Mouse (Mus musculus): ENCODE data around the gene Vmn1r45.
"Not testable (repeated sequence)": the region's sequence is repeated elsewhere in the genome, so short reads cannot be mapped to it uniquely, and the experiment has no call there.

Gene Vmn1r45

DNA sequence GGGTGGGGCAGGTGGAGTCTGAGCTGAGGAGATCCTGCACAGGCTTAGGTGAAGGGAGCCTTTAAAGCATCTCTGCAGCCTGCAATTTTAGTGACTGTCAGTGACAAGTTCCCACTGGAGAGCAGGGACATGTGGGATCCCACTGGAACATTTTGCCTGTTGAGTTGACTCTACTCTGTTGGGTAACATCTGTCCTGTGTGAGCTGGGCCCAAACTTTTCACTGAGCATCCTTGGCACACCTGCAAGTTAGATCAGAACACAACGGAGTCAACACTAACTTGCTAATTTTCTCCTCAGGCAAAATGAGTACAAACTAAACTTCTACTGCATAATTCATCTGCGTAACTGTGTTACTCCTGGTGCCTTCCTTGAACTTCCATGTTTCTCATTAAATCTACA, at the start of gene Vmn1r45:
Vmn1r45 (minus strand) TSS at position 101 of the 400 bp plus-strand sequence.
- DNase-seq = not testable (repeated sequence)

DNA sequence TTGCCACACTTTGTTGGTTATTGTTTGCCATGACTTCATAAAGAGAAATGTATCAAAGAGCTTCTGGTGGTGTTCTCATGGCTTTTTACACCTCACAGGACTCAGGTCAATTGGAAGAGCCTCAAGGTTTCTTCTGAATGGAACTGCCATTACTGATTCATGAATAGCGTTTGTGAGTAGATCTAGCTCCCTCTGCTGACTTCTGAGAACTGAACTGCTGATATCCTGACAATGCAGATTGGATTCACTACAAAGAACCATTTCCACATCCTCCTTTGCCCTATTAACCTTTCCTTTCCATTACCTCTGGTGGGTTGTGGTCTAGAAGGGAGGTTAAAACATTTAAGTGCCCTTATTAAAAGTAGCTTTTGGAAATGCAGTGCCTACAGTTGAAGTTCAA, 45.6 kb upstream of the Vmn1r45 start:
- no peak for DNase-seq

DNA sequence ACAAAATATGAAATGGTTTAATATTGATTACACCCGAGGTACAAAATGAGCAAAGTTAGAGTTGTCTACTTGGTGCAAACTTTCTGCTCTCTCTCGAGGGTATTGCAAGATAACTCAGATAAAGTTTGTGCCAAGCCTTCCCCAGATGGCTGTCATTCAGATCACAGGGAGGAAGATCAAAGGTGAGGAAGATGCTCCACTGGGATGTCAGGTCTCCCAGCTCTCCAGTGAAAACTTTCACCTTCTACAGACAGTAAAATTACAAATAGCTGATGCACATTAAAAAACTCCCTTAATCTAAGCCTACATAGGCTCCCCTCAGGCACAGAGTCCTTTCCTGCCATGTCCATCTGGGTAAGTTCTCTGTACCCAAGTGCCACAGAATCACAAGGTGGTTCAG, 28.6 kb upstream of the Vmn1r45 start, which contains the start of gene Vmn1r46:
Vmn1r46 (plus strand) TSS at position 301 of the 400 bp plus-strand sequence.
- no peak for DNase-seq

DNA sequence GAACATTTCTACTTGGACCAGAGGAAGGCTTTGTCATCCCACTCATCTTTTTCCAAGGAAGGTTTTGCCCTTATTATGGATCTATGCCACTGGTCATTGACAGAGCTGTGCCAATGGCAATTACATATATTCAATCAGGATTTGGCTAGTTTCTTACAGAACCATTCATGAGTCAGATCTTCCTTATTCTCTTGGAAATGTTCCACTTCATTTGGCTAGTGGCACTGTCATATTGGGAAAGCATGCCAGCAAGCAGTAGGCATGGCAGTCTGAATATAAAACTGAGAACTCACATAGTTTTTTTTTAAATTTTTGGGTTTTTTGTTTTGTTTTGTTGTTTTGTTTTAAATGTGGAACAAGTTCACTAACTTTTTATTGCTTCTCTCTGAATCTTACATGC, 25.9 kb upstream of the Vmn1r45 start:
- no peak for DNase-seq

DNA sequence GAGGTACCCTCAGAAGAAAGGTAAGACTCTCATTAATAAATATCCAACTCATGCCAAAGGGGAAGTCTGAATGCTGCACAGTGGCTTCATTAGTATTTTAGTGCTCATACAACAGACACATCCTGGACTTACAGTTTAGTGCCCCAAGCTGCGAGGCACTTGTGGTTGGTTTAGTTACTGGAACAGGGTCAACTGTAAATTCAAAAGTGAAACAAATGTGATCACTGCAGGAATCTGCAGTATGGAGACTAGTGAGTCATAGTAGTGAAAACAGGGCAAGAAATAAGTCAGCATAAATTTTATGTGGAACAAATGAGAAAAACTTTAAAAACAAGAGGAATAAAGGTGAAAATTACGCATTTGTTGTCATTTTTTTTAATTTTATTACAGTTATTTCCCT, 13.2 kb upstream of the Vmn1r45 start:
- no peak for DNase-seq

DNA sequence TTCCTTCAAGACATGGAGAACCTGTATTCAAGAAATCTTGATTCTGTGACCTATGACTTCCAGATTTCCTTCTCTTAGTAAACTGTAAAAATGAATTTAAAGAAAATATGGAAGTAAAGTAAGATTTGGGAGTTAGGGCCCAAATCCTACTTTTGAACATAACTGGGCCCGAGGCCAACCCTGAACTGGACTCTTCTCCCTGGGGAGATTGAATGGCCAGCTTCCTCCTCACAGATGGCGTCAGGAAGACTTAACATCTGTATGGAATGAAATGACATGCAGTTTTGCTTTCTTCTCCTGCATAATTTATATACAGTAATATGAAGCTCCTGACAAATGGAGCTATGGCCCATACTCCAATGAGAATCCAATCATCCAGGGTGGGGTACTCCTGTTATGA, 528 bp upstream of the Vmn1r45 start:
- no peak for DNase-seq

DNA sequence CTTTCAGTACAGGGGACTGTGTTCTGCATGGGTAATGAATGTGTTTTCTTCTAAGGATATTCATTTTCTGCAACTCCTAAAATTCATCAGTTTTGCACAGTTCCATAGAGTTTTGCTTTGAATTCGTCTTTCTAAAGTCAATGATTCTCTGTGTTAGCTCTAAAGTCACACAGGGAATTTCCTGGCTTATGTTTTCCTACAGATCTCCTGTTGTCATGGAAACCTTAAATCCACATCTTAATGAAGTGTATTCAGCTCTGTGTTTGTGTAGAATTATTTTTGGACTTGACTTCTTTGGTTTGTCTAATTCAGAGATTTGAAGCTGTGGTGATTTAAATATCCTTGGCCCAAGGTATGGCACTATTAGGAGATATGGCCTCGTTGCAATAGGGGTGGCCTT, 56.6 kb downstream of the Vmn1r45 start:
- no peak for DNase-seq

DNA sequence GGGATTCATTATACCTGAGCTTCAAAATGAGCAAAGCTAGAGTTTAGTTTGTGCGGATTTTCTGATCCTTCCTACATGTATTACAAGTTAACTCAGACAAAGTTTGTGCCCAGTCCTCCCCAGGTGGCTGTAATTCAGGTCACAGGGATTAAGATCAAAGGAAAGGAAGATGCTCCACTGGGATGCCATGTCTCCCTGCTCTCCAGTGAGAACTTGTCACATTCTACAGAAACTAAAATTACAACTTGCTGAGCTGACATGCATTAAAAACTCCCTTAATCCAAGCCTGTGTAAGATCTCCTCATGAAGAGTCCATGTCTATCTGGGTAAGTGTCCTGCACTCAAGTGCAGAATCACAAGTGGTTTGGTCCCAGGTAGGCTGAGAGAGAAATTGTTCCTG, 57.0 kb downstream of the Vmn1r45 start, which contains the start of gene Vmn1r44:
Vmn1r44 (plus strand) TSS at position 301 of the 400 bp plus-strand sequence.
- no peak for DNase-seq

Data from lung, postnatal 10 days (tissue).